Mouse (Mus musculus) intestine, postnatal 0 days (tissue): ENCODE results near the gene Rngtt. TPM values are rescaled to one million over a fixed set of nuclear protein-coding genes. Genes with fewer than 3 reads are reported as not detected.

Experiments used
- ATAC-seq: fragments of 200-750 bp; cut with Nextera tagmentation; 2 replicates; pipeline ENCODE4 v1.8.0; 2017; ENCODE audit warnings: mild to moderate bottlenecking, moderate TSS enrichment, moderate library complexity
- H3K27ac ChIP-seq: fragments of 300-500 bp; sonication (generic); 2 replicates; pipeline ENCODE4 v1.5.1; 2014; ENCODE audit warnings: mild to moderate bottlenecking, low read depth, low read length, moderate library complexity
- H3K27me3 ChIP-seq: fragments of 300-500 bp; sonication (generic); replicated peaks from 2 replicates; pipeline ENCODE4 v1.6.1; 2014; ENCODE audit warnings: low read length, mixed read lengths; ENCODE audit not compliant: control insufficient read depth, insufficient read depth
- H3K36me3 ChIP-seq: fragments of 300-500 bp; sonication (generic); 2 replicates; pipeline ENCODE4 v1.6.1; 2014; ENCODE audit warnings: mild to moderate bottlenecking, moderate library complexity; ENCODE audit not compliant: control insufficient read depth, insufficient read depth
- H3K4me1 ChIP-seq: fragments of 300-500 bp; sonication (generic); replicated peaks from 2 replicates; pipeline ENCODE4 v1.6.1; 2014; ENCODE audit warnings: antibody characterized with exemption, low read length, mixed read lengths; ENCODE audit not compliant: control insufficient read depth, insufficient read depth
- H3K4me2 ChIP-seq: fragments of 300-500 bp; sonication (generic); replicated peaks from 2 replicates; pipeline ENCODE4 v1.6.1; 2014; ENCODE audit warnings: low read depth, mild to moderate bottlenecking, moderate library complexity
- H3K4me3 ChIP-seq: fragments of 300-500 bp; sonication (generic); 2 replicates; pipeline ENCODE4 v1.5.1; 2014; ENCODE audit warnings: low read depth, low read length
- H3K9ac ChIP-seq: fragments of 300-500 bp; sonication (generic); 2 replicates; pipeline ENCODE4 v1.6.1; 2014; ENCODE audit warnings: mild to moderate bottlenecking, low read depth, low read length
- H3K9me3 ChIP-seq: fragments of 300-500 bp; sonication (generic); 2 replicates; pipeline ENCODE4 v1.6.1; 2016; ENCODE audit warnings: mixed run types; ENCODE audit not compliant: control insufficient read depth
- CTCF ChIP-seq: sonication (generic); IDR thresholded peaks from 2 replicates; pipeline ENCODE4 v1.5.1; 2016; ENCODE audit warnings: low read depth, mild to moderate bottlenecking, control low read depth, antibody characterized with exemption, moderate library complexity
- WGBS: fragments of 180-500 bp; shearing (Covaris S2); extraction: QIAGEN DNeasy Blood & Tissue Kit; methylation state at CpG from one replicate; pipeline ENCODE4 v1.1.7; 2014; 5-methylcytosine and 5-hydroxymethylcytosine counted together
- polyA plus RNA-seq: library from polyadenylated mRNA; unstranded; fragments of >200 nt; fragmentation: Nextera tagmentation; extraction: Ambion mirVana; gene quantifications from 2 replicates; pipeline ENCODE4 v1.2.1, GENCODE M21; 2015

Rngtt gene
- polyA plus RNA-seq, 1 experiment from 2014 or later = 7.7 TPM

GRCm38 (mm10) chr4:33494377-33494776 lies 184.3 kb downstream of the Rngtt start:
- Histone ChIP-seq H3K36me3 (no peaks in the 10 kb centered on the region), H3K9me3 (no peaks in the 10 kb centered on the region), H3K4me1 (no peaks in the 10 kb centered on the region), H3K4me3 (no peak overlapping the region), H3K4me2 (no peak overlapping the region), H3K27me3 (no peaks in the 10 kb centered on the region), H3K27ac (no peak overlapping the region), H3K9ac (no peak overlapping the region)
- TF ChIP-seq CTCF = no peak
- no peak for ATAC-seq
- 96% methylated on average over 2 of the region's 2 CpGs for WGBS

GRCm38 (mm10) chr4:33496985-33497384 lies 186.9 kb downstream of the Rngtt start:
- H3K9me3 ChIP-seq = no peaks in the 10 kb centered on the region
- WGBS = 40% methylated on average over 2 of the region's 2 CpGs
- H3K4me2 ChIP-seq = no peak overlapping the region
- H3K4me1 ChIP-seq = no peaks in the 10 kb centered on the region
- H3K27me3 ChIP-seq = no peaks in the 10 kb centered on the region
- TF ChIP-seq CTCF = no peak
- H3K27ac ChIP-seq = no peak overlapping the region
- H3K4me3 ChIP-seq = no peak overlapping the region
- no peak overlapping the region for H3K9ac ChIP-seq
- ATAC-seq = no peak
- H3K36me3 ChIP-seq = peaks cover 4% of the 10 kb centered on the region; the same call in 1 of the 2 replicates

GRCm38 (mm10) chr4:33497657-33498056 lies 187.5 kb downstream of the Rngtt start:
- no peak for TF ChIP-seq CTCF
- no peaks in the 10 kb centered on the region for H3K27me3 ChIP-seq
- no peak for ATAC-seq

GRCm38 (mm10) chr4:33498160-33498874 lies 188.2 kb downstream of the Rngtt start:
- Histone ChIP-seq H3K4me1 (no peaks in the 10 kb centered on the region), H3K4me2 (no peak overlapping the region), H3K27me3 (no peaks in the 10 kb centered on the region), H3K27ac (no peak overlapping the region), H3K9me3 (no peaks in the 10 kb centered on the region), H3K36me3 (peaks cover 4% of the 10 kb centered on the region; the same call in 1 of the 2 replicates), H3K9ac (no peak overlapping the region), H3K4me3 (no peak overlapping the region)
- ATAC-seq = no peak
- 89% methylated on average over 4 of the region's 4 CpGs for WGBS
- TF ChIP-seq CTCF = no peak

More at GRCm38 (mm10) chr4:33497657-33498056, 187.5 kb downstream of the Rngtt start:
- Histone ChIP-seq H3K9ac (no peak overlapping the region), H3K4me2 (no peak overlapping the region), H3K27ac (no peak overlapping the region), H3K4me3 (no peak overlapping the region), H3K4me1 (no peaks in the 10 kb centered on the region), H3K36me3 (peaks cover 4% of the 10 kb centered on the region; the same call in 1 of the 2 replicates), H3K9me3 (no peaks in the 10 kb centered on the region)

GRCm38 (mm10) chr4:33506638-33507037 lies 196.5 kb downstream of the Rngtt start:
- no peaks in the 10 kb centered on the region for H3K4me1 ChIP-seq
- no peaks in the 10 kb centered on the region for H3K9me3 ChIP-seq
- peak; percentile 23; the same call in 1 of the 2 replicates for TF ChIP-seq CTCF
- no peaks in the 10 kb centered on the region for H3K36me3 ChIP-seq
- H3K4me3 ChIP-seq = no peak overlapping the region
- no peak for ATAC-seq
- H3K4me2 ChIP-seq = no peak overlapping the region
- H3K9ac ChIP-seq = no peak overlapping the region
- H3K27ac ChIP-seq = no peak overlapping the region
- no peaks in the 10 kb centered on the region for H3K27me3 ChIP-seq

- no peaks in the 10 kb centered on the region for H3K27me3 ChIP-seq
- no peaks in the 10 kb centered on the region for H3K4me1 ChIP-seq
- H3K9ac ChIP-seq = no peak overlapping the region
- no peaks in the 10 kb centered on the region for H3K9me3 ChIP-seq
- H3K27ac ChIP-seq = no peak overlapping the region
- WGBS = 64% methylated on average over 10 of the region's 10 CpGs
- no peak for ATAC-seq
- no peak for TF ChIP-seq CTCF
- no peak overlapping the region for H3K4me3 ChIP-seq
- no peaks in the 10 kb centered on the region for H3K36me3 ChIP-seq
- H3K4me2 ChIP-seq = 0 out of 2 replicates have a peak overlapping the region, but pooled peaks have one; percentile 1
These were observed 200.4 kb downstream of the Rngtt start for GRCm38 (mm10) chr4:33510544-33510943.

- H3K4me3 ChIP-seq = no peak overlapping the region
- WGBS = 69% methylated on average over 3 of the region's 3 CpGs
- no peak for ATAC-seq
These were observed 203.3 kb downstream of the Rngtt start for GRCm38 (mm10) chr4:33513421-33513820.

More at GRCm38 (mm10) chr4:33513421-33513820, 203.3 kb downstream of the Rngtt start:
- Histone ChIP-seq H3K36me3 (no peaks in the 10 kb centered on the region), H3K27ac (no peak overlapping the region), H3K9me3 (no peaks in the 10 kb centered on the region), H3K27me3 (no peaks in the 10 kb centered on the region), H3K9ac (no peak overlapping the region), H3K4me2 (no peak overlapping the region), H3K4me1 (no peaks in the 10 kb centered on the region)
- no peak for TF ChIP-seq CTCF
